Mouse (Mus musculus) testis, adult 2 months (tissue): ENCODE data around the gene Camkk1. TPM values are rescaled to one million over a fixed set of nuclear protein-coding genes. Genes with fewer than 3 reads are reported as not detected.

Source experiments
- H3K27ac ChIP-seq: fragments of 200-500 bp; 2 replicates; pipeline ENCODE4 v1.5.1; 2012; ENCODE audit warnings: low read depth, low read length; ENCODE audit not compliant: control insufficient read depth, insufficient read depth
- H3K27me3 ChIP-seq: fragments of 200-500 bp; 2 replicates; pipeline ENCODE4 v1.6.1; 2012; ENCODE audit warnings: mild to moderate bottlenecking, low read length, moderate library complexity; ENCODE audit not compliant: control insufficient read depth, insufficient read depth
- H3K36me3 ChIP-seq: fragments of 200-500 bp; 2 replicates; pipeline ENCODE4 v1.6.1; 2012; ENCODE audit warnings: mild to moderate bottlenecking, low read length; ENCODE audit not compliant: control insufficient read depth, insufficient read depth
- H3K4me1 ChIP-seq: fragments of 200-500 bp; 2 replicates; pipeline ENCODE4 v1.6.1; 2012; ENCODE audit warnings: low read length; ENCODE audit not compliant: control insufficient read depth, insufficient read depth
- H3K4me3 ChIP-seq: fragments of 200-500 bp; 2 replicates; pipeline ENCODE4 v1.5.1; 2012; ENCODE audit warnings: low read depth, mild to moderate bottlenecking, low read length, moderate library complexity, mixed read lengths; ENCODE audit not compliant: control insufficient read depth
- CTCF ChIP-seq: fragments of 200-500 bp; IDR thresholded peaks from 2 replicates; pipeline ENCODE4 v1.5.1; 2012; ENCODE audit warnings: low read depth, mild to moderate bottlenecking, inconsistent platforms, low read length, moderate library complexity; ENCODE audit not compliant: control insufficient read depth, insufficient read depth, insufficient replicate concordance
- POLR2A ChIP-seq: fragments of 200-500 bp; IDR thresholded peaks from 2 replicates; pipeline ENCODE4 v1.6.1; 2012; ENCODE audit warnings: low read depth, mild to moderate bottlenecking, inconsistent platforms, low read length, moderate library complexity; ENCODE audit not compliant: control insufficient read depth
- polyA plus RNA-seq: library from polyadenylated mRNA; depleted of rRNA; stranded (reverse); fragments of >200 nt; gene quantifications from 2 replicates; pipeline ENCODE4 v1.2.3, GENCODE M21; 2012

Gene Camkk1
- polyA plus RNA-seq, 1 experiment = 0.96 TPM

- no peaks in the 10 kb centered on the region; the same call in 1 of the 2 replicates for H3K4me1 ChIP-seq
- H3K4me3 ChIP-seq = no peak overlapping the region
- TF ChIP-seq POLR2A (no peak), CTCF (no peak)
- H3K27me3 ChIP-seq = no peaks in the 10 kb centered on the region
- H3K27ac ChIP-seq = no peak overlapping the region
- H3K36me3 ChIP-seq = no peaks in the 10 kb centered on the region
Measured at GRCm38 (mm10) chr11:72990688-72991087, 28.1 kb upstream of the Camkk1 start.

GRCm38 (mm10) chr11:72991961-72992360 is 26.8 kb upstream of the Camkk1 start:
- Histone ChIP-seq H3K36me3 (no peaks in the 10 kb centered on the region), H3K27ac (no peak overlapping the region), H3K4me3 (no peak overlapping the region), H3K4me1 (no peaks in the 10 kb centered on the region; the same call in 1 of the 2 replicates), H3K27me3 (no peaks in the 10 kb centered on the region)
- TF ChIP-seq POLR2A (no peak), CTCF (no peak)

- TF ChIP-seq POLR2A (no peak), CTCF (no peak)
- Histone ChIP-seq H3K27me3 (no peaks in the 10 kb centered on the region), H3K27ac (no peak overlapping the region), H3K4me3 (no peak overlapping the region), H3K36me3 (no peaks in the 10 kb centered on the region), H3K4me1 (no peaks in the 10 kb centered on the region)
Measured at GRCm38 (mm10) chr11:72996346-72996745, 22.5 kb upstream of the Camkk1 start.

- Histone ChIP-seq H3K4me1 (no peaks in the 10 kb centered on the region), H3K27me3 (no peaks in the 10 kb centered on the region), H3K36me3 (no peaks in the 10 kb centered on the region), H3K27ac (no peak overlapping the region), H3K4me3 (no peak overlapping the region)
- TF ChIP-seq CTCF (no peak), POLR2A (no peak)
Measured at GRCm38 (mm10) chr11:72996781-72997180, 22.0 kb upstream of the Camkk1 start.

GRCm38 (mm10) chr11:72997529-72998326 is 21.1 kb upstream of the Camkk1 start:
- H3K4me1 ChIP-seq = no peaks in the 10 kb centered on the region
- no peak overlapping the region for H3K4me3 ChIP-seq
- H3K36me3 ChIP-seq = no peaks in the 10 kb centered on the region
- no peaks in the 10 kb centered on the region for H3K27me3 ChIP-seq
- TF ChIP-seq CTCF (no peak), POLR2A (no peak)
- no peak overlapping the region for H3K27ac ChIP-seq

- H3K27ac ChIP-seq = no peak within 1 kb of the TSS
- no peaks in the 10 kb centered on the region for H3K4me1 ChIP-seq
- TF ChIP-seq POLR2A (no peak), CTCF (no peak)
- H3K4me3 ChIP-seq = no peak within 1 kb of the TSS; the same call in 1 of the 2 replicates
- H3K36me3 ChIP-seq = no peaks in the 10 kb centered on the region
- H3K27me3 ChIP-seq = no peaks in the 10 kb centered on the region
Measured at GRCm38 (mm10) chr11:72998771-72999170, 20.0 kb upstream of the Camkk1 start, which contains the start of gene P2rx1. Gene P2rx1 (plus strand): TSS chr11:72999103.

- no peak overlapping the region for H3K27ac ChIP-seq
- no peaks in the 10 kb centered on the region for H3K27me3 ChIP-seq
- no peaks in the 10 kb centered on the region for H3K4me1 ChIP-seq
- H3K36me3 ChIP-seq = no peaks in the 10 kb centered on the region
- no peak overlapping the region for H3K4me3 ChIP-seq
- peak; percentile 79; the same call in 1 of the 2 replicates for TF ChIP-seq CTCF
- TF ChIP-seq POLR2A = no peak
Measured at GRCm38 (mm10) chr11:73001029-73001428, 17.8 kb upstream of the Camkk1 start.
